Mouse (Mus musculus): ENCODE measurements around the gene Zfpl1.
A peak's percentile ranks its signal among the peaks of the same experiment; 100 is the strongest.
"Not testable (repeated sequence)": the region's sequence is repeated elsewhere in the genome, so short reads cannot be mapped to it uniquely, and the experiment has no call there.

Gene Zfpl1

GRCm38 (mm10) chr19:6061021-6061533 lies 23.7 kb downstream of the Zfpl1 start, which contains the start of gene Znhit2:
Gene Znhit2 (plus strand): TSS chr19:6061192.
- DNase-seq (ENCODE audit: extremely low read depth, insufficient read length, low spot score), result peak; percentile 87

GRCm38 (mm10) chr19:6058966-6059365 lies 25.8 kb downstream of the Zfpl1 start:
- DNase-seq (ENCODE audit: extremely low read depth, insufficient read length, low spot score), result no peak

- DNase-seq (ENCODE audit: extremely low read depth, insufficient read length, low spot score), result no peak
These were observed 26.2 kb downstream of the Zfpl1 start for GRCm38 (mm10) chr19:6058513-6058912.

GRCm38 (mm10) chr19:6057313-6058096 lies 27.3 kb downstream of the Zfpl1 start, which contains the start of the genes Mrpl49 and Fau:
Gene Mrpl49 (minus strand): TSS chr19:6057785.
Gene Fau (plus strand): TSS chr19:6057844.
- DNase-seq (ENCODE audit: extremely low read depth, insufficient read length, low spot score), result peak; percentile 98

GRCm38 (mm10) chr19:6056696-6057095 lies 28.1 kb downstream of the Zfpl1 start:
- DNase-seq (ENCODE audit: extremely low read depth, insufficient read length, low spot score), result no peak

GRCm38 (mm10) chr19:6054296-6054695 lies 30.5 kb downstream of the Zfpl1 start:
- no peak for DNase-seq (ENCODE audit: extremely low read depth, insufficient read length, low spot score)

GRCm38 (mm10) chr19:6052516-6052915 lies 32.2 kb downstream of the Zfpl1 start:
- DNase-seq (ENCODE audit: extremely low read depth, insufficient read length, low spot score), result no peak

- DNase-seq (ENCODE audit: extremely low read depth, insufficient read length, low spot score), result no peak
These were observed 35.9 kb downstream of the Zfpl1 start for GRCm38 (mm10) chr19:6048681-6049410.

- DNase-seq (ENCODE audit: extremely low read depth, insufficient read length, low spot score), result no peak
These were observed 36.9 kb downstream of the Zfpl1 start for GRCm38 (mm10) chr19:6047899-6048166.

- no peak for DNase-seq (ENCODE audit: extremely low read depth, insufficient read length, low spot score)
These were observed 37.4 kb downstream of the Zfpl1 start for GRCm38 (mm10) chr19:6047154-6047898.

- DNase-seq (ENCODE audit: extremely low read depth, insufficient read length, low spot score), result peak; percentile 93
These were observed 38.2 kb downstream of the Zfpl1 start, which contains the start of gene Syvn1 for GRCm38 (mm10) chr19:6046294-6047153. Gene Syvn1 (plus strand): TSS chr19:6046576.

GRCm38 (mm10) chr19:6045366-6046293 lies 39.1 kb downstream of the Zfpl1 start:
- no peak for DNase-seq (ENCODE audit: extremely low read depth, insufficient read length, low spot score)

- not testable (repeated sequence) for DNase-seq (ENCODE audit: extremely low read depth, insufficient read length, low spot score)
These were observed 40.7 kb downstream of the Zfpl1 start for GRCm38 (mm10) chr19:6044102-6044501.

GRCm38 (mm10) chr19:6042293-6042692 lies 42.5 kb downstream of the Zfpl1 start:
- DNase-seq (ENCODE audit: extremely low read depth, insufficient read length, low spot score), result no peak

GRCm38 (mm10) chr19:6040002-6040401 lies 44.8 kb downstream of the Zfpl1 start:
- no peak for DNase-seq (ENCODE audit: extremely low read depth, insufficient read length, low spot score)

GRCm38 (mm10) chr19:6038326-6038725 lies 46.4 kb downstream of the Zfpl1 start:
- DNase-seq (ENCODE audit: extremely low read depth, insufficient read length, low spot score), result no peak

GRCm38 (mm10) chr19:6037695-6038094 lies 47.1 kb downstream of the Zfpl1 start:
- no peak for DNase-seq (ENCODE audit: extremely low read depth, insufficient read length, low spot score)

GRCm38 (mm10) chr19:6035966-6036585 lies 48.7 kb downstream of the Zfpl1 start:
- DNase-seq (ENCODE audit: extremely low read depth, insufficient read length, low spot score), result no peak
